Mouse (Mus musculus) right cerebral cortex, postnatal 4 days (tissue): Measurements from ENCODE around the gene Rtn4rl1.

Source experiments
- DNase-seq: peaks from one replicate; pipeline ENCODE4 v3.0.0-alpha.2; 2022

Gene Rtn4rl1

GRCm38 (mm10) chr11:75308650-75309049 is 115.1 kb downstream of the Rtn4rl1 start:
- no peak for DNase-seq

GRCm38 (mm10) chr11:75310813-75311212 is 117.2 kb downstream of the Rtn4rl1 start:
- no peak for DNase-seq

- no peak for DNase-seq
Observed at GRCm38 (mm10) chr11:75311751-75312150, 118.2 kb downstream of the Rtn4rl1 start.

GRCm38 (mm10) chr11:75313834-75314233 is 120.3 kb downstream of the Rtn4rl1 start:
- no peak for DNase-seq
